Comparison of ENCODE assay signal across 8 mouse cellular contexts in the genomic region with DNA sequence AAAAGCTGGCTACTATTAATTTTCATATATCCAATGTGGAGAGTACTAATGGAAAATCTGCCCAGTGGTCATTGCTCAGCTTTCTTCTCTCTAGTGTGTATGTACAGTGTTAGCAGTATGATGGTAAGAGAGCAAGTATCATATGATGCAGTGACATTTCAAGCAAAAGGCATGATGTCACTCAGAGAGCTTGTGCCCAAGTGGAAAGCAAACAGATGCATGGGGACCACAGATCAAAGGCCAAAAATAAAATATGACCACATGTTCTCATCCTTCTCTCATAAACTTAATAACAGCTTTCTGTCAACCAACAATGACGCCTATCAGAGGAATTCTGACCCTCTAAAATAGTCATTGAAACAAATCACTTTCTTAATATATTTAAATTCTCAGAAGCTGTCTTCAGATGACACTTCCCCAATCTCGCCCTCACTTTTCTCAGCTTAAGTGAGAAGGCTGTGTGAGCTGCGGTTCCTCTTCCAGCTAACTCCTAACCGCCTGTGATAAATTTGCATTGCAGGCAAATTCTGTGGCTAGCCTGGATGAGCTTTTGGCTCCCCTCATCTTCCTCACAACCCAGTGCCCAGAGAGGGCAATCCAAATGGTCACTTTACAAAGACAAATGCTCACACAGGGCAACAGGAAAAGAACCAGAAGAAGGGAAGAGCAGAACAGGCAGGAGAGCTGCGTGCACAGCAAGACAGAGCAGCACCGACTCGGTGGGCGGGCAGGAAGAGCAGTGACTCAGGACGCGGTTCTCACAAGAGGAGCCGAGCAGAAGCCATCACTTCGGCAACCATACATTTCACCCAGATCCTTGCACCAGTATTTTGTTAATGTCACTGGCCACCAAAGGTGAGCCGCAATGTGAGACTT. TPM values are rescaled to one million over a fixed set of nuclear protein-coding genes. Genes with fewer than 3 reads are reported as not detected.
DNase-seq lines count a peak whose midpoint lies in the region; ATAC-seq and TF ChIP-seq lines count a peak whose summit lies in the region.

No protein-coding gene starts in this region.

- no peak for DNase-seq in heart, postnatal 10 days
- peak; percentile 97 for DNase-seq in CH12.LX (ENCODE audit: extremely low read depth)
- DNase-seq in cerebellum, postnatal 25 days, result peak; percentile 63 to 71
- no peak for DNase-seq in forebrain, postnatal 0 days
- no peak for DNase-seq in adrenal gland, postnatal 36 days
- no peak for DNase-seq in hindbrain, embryonic 10.5 days (ENCODE audit: low spot score)

- 0 out of 2 replicates have a peak, but pooled peaks have one; percentile 28 for TF ChIP-seq POLR2A in CH12.LX (IDR thresholded peaks at IDR 0.05; ENCODE audit: low read depth, low read length)

- H3K27ac ChIP-seq in heart, embryonic 14.5 days (replicated peaks in 1 of 2; ENCODE audit: control insufficient read depth in 1 of 2, insufficient read depth in 1 of 2, low read depth in 2 of 2, low read length in 2 of 2), result peak overlapping the region; percentile 35 to 64
- H3K27ac ChIP-seq in CH12.LX (ENCODE audit: insufficient read depth, low read depth), result peak overlapping the region; percentile 75
- no peak overlapping the region for H3K27ac ChIP-seq in forebrain, postnatal 0 days (ENCODE audit: low read depth, low read length)
- H3K27ac ChIP-seq in hindbrain, embryonic 10.5 days, result no peak overlapping the region

- dilution Hi-C loops in CH12.LX (cut with MboI; ENCODE audit: extremely low pct_ligation_motif_present, extremely low pct_unique_long_range_greater_than_20kb, low sequenced_read_pairs), result no loop called here

- no peak for TF ChIP-seq CTCF in CH12.LX (conservative IDR thresholded peaks at IDR 0.05 in 1 of 2, IDR thresholded peaks at IDR 0.05 in 1 of 2; ENCODE audit: low read depth in 2 of 2, low read length in 2 of 2)
- no peak for TF ChIP-seq CTCF in forebrain, postnatal 0 days (IDR thresholded peaks at IDR 0.05; ENCODE audit: low read depth)

- intact Hi-C loops in heart, postnatal 10 days (cut with DNase I), result no loop called here

- H3K79me2 ChIP-seq in CH12.LX (replicated peaks; ENCODE audit: control insufficient read depth, extremely low read depth, insufficient read depth, poor library complexity, severe bottlenecking), result peaks cover 16% of the 10 kb centered on the region

- WGBS in heart, embryonic 14.5 days, result 73% methylated on average over 13 of the region's 13 CpGs
- WGBS in forebrain, postnatal 0 days, result 92% methylated on average over 13 of the region's 13 CpGs
- WGBS in hindbrain, embryonic 10.5 days, result 92% methylated on average over 13 of the region's 13 CpGs

- H3K4me2 ChIP-seq in heart, embryonic 14.5 days (ENCODE audit: low read length), result 0 out of 2 replicates have a peak overlapping the region, but pooled peaks have one; percentile 3
- H3K4me2 ChIP-seq in CH12.LX (ENCODE audit: insufficient read depth, low read depth, poor library complexity, severe bottlenecking), result peak overlapping the region; percentile 76
- H3K4me2 ChIP-seq in forebrain, postnatal 0 days (ENCODE audit: low read depth), result no peak overlapping the region

- H3K9me3 ChIP-seq in heart, embryonic 14.5 days (ENCODE audit: control insufficient read depth, low read length), result no peaks in the 10 kb centered on the region
- H3K9me3 ChIP-seq in CH12.LX (replicated peaks; ENCODE audit: low read length), result no peaks in the 10 kb centered on the region
- H3K9me3 ChIP-seq in forebrain, postnatal 0 days (ENCODE audit: low read length), result no peaks in the 10 kb centered on the region
- H3K9me3 ChIP-seq in hindbrain, embryonic 10.5 days, result no peaks in the 10 kb centered on the region

- H3K36me3 ChIP-seq in heart, embryonic 14.5 days (ENCODE audit: control insufficient read depth, insufficient read depth, low read length), result peaks cover 29% of the 10 kb centered on the region; the same call in 1 of the 2 replicates
- peaks cover 32 to 73% of the 10 kb centered on the region in 2 experiments for H3K36me3 ChIP-seq in CH12.LX (replicated peaks in 1 of 2; ENCODE audit: control insufficient read depth in 1 of 2, insufficient read depth in 1 of 2, low read length in 1 of 2)
- peaks cover 11% of the 10 kb centered on the region for H3K36me3 ChIP-seq in forebrain, postnatal 0 days (ENCODE audit: insufficient read depth)
- peaks cover 43% of the 10 kb centered on the region for H3K36me3 ChIP-seq in hindbrain, embryonic 10.5 days

- TF ChIP-seq RAD21 in CH12.LX (IDR thresholded peaks at IDR 0.05; ENCODE audit: low read depth, low read length), result no peak

- no peaks in the 10 kb centered on the region for H3K27me3 ChIP-seq in heart, embryonic 14.5 days (ENCODE audit: control insufficient read depth, insufficient read depth, low read length)
- H3K27me3 ChIP-seq in CH12.LX (replicated peaks), result no peaks in the 10 kb centered on the region
- no peaks in the 10 kb centered on the region for H3K27me3 ChIP-seq in forebrain, postnatal 0 days (ENCODE audit: insufficient read depth, low read length)
- H3K27me3 ChIP-seq in hindbrain, embryonic 10.5 days (ENCODE audit: insufficient read depth, poor library complexity, severe bottlenecking), result no peaks in the 10 kb centered on the region

- no peak for ATAC-seq in heart, embryonic 14.5 days (ENCODE audit: insufficient number of reproducible peaks, insufficient read depth, low FRiP score, low read depth)
- peak; percentile 74 for ATAC-seq in monocyte, adult 5-6 weeks (replicated peaks; ENCODE audit: insufficient number of reproducible peaks, low FRiP score, low TSS enrichment, poor library complexity, severe bottlenecking)
- ATAC-seq in forebrain, postnatal 0 days, result no peak

- peak; percentile 87 for TF ChIP-seq EP300 in CH12.LX (IDR thresholded peaks at IDR 0.05; ENCODE audit: low read length)

- peaks cover 23 to 57% of the 10 kb centered on the region in 2 experiments for H3K4me1 ChIP-seq in heart, embryonic 14.5 days (ENCODE audit: control insufficient read depth in 2 of 2, insufficient read depth in 2 of 2, low read length in 2 of 2)
- H3K4me1 ChIP-seq in CH12.LX (ENCODE audit: control insufficient read depth in 1 of 2, insufficient read depth in 2 of 2), result peaks cover 38 to 80% of the 10 kb centered on the region in 2 experiments
- H3K4me1 ChIP-seq in forebrain, postnatal 0 days (ENCODE audit: insufficient read depth), result no peaks in the 10 kb centered on the region; the same call in 1 of the 2 replicates
- peaks cover 15% of the 10 kb centered on the region for H3K4me1 ChIP-seq in hindbrain, embryonic 10.5 days (replicated peaks)

- no peak overlapping the region for H3K4me3 ChIP-seq in heart, embryonic 14.5 days (ENCODE audit: control insufficient read depth in 1 of 2, insufficient read depth in 1 of 2, low read depth in 1 of 2, low read length in 2 of 2)
- peak overlapping the region in 2 of 3 experiments; percentile 1 to 20 for H3K4me3 ChIP-seq in CH12.LX (replicated peaks in 1 of 3; ENCODE audit: low read depth in 2 of 3, low read length in 2 of 3, poor library complexity in 1 of 3)
- H3K4me3 ChIP-seq in forebrain, postnatal 0 days (ENCODE audit: low read depth, low read length), result no peak overlapping the region
- H3K4me3 ChIP-seq in hindbrain, embryonic 10.5 days, result no peak overlapping the region

- in situ Hi-C loops in CH12.LX (cut with MboI; ENCODE audit: low pct_ligation_motif_present, low pct_unique_long_range_greater_than_20kb, low sequenced_read_pairs), result no loop called here

- H3K9ac ChIP-seq in heart, embryonic 14.5 days (ENCODE audit: low read length), result no peak overlapping the region
- no peak overlapping the region for H3K9ac ChIP-seq in CH12.LX (ENCODE audit: insufficient read depth, low read depth)
- no peak overlapping the region for H3K9ac ChIP-seq in forebrain, postnatal 0 days

TF ChIP-seq in CH12.LX, 34 proteins besides CTCF, POLR2A, EP300 and RAD21 (continues in another document):
- TF ChIP-seq BHLHE40 (IDR thresholded peaks at IDR 0.05; ENCODE audit: low read depth, low read length) (peak; percentile 88), MAFK (IDR thresholded peaks at IDR 0.05; ENCODE audit: insufficient replicate concordance, low read length) (peak; percentile 91), SIN3A (IDR thresholded peaks at IDR 0.05; ENCODE audit: low read length) (no peak; the same call in 1 of the 2 replicates), MEF2A (IDR thresholded peaks at IDR 0.05; ENCODE audit: borderline replicate concordance, low read depth, low read length) (peak; percentile 80), JUND (conservative IDR thresholded peaks at IDR 0.05; ENCODE audit: low read depth, low read length) (peak; percentile 8), TCF12 (IDR thresholded peaks at IDR 0.05; ENCODE audit: low read depth, low read length) (peak; percentile 33; the same call in 1 of the 2 replicates), MYC (IDR thresholded peaks at IDR 0.05; ENCODE audit: low read depth, low read length) (no peak; the same call in none of the 2 replicates), HCFC1 (IDR thresholded peaks at IDR 0.05; ENCODE audit: low read depth, low read length) (no peak; the same call in none of the 2 replicates), NELFE (IDR thresholded peaks at IDR 0.05; ENCODE audit: low read depth, low read length) (0 out of 2 replicates have a peak, but pooled peaks have one; percentile 29), NRF1 (IDR thresholded peaks at IDR 0.05; ENCODE audit: low read depth, low read length) (no peak)

RNA-seq across cellular contexts. Expression of a gene that starts 5.2 kb away (rescaled TPM):
- 37.4 and 38.1 TPM in 2 replicates for polyA plus RNA-seq in heart, embryonic 14.5 days (2014; fragmentation: Nextera tagmentation; extraction: Ambion mirVana)
- total RNA-seq in heart, postnatal 10 days (2021), result 10 to 100 TPM; 38.2 to 43.5 TPM
- total RNA-seq in CH12.LX (2012; rRNA removed), result 40.0 and 51.2 TPM in 2 replicates
- total RNA-seq in CH12.LX (2014; rRNA removed), result 80.2 and 84.6 TPM in 2 replicates
- 84.8 and 91.0 TPM in 2 replicates for polyA plus RNA-seq in CH12.LX (2012; ENCODE audit: insufficient read length, low read depth)
- total RNA-seq in monocyte, adult 5-6 weeks (2017), result 78.2 to 132 TPM (median 118 TPM) in 3 replicates
- total RNA-seq in forebrain, postnatal 0 days (2014; rRNA removed), result 26.5 and 27.4 TPM in 2 replicates
- polyA plus RNA-seq in forebrain, postnatal 0 days (2015; fragmentation: Nextera tagmentation; extraction: Ambion mirVana), result 25.1 and 28.5 TPM in 2 replicates
- total RNA-seq in adrenal gland, postnatal 36 days (2021), result 10 to 100 TPM; 32.5 to 39.5 TPM
- polyA plus RNA-seq in hindbrain, embryonic 10.5 days (2016; fragmentation: Nextera tagmentation; extraction: Ambion mirVana), result 28.1 TPM in 2 replicates

RNA-seq across cellular contexts. Expression of a gene that starts 56.1 kb away (rescaled TPM):
- 4.4 and 4.7 TPM in 2 replicates for polyA plus RNA-seq in heart, embryonic 14.5 days (2014; fragmentation: Nextera tagmentation; extraction: Ambion mirVana)
- total RNA-seq in heart, postnatal 10 days (2021), result 1 to 10 TPM; 1.2 to 3.6 TPM
- total RNA-seq in CH12.LX (2012; rRNA removed), result 1.3 and 1.7 TPM in 2 replicates
- 1.5 and 2.5 TPM in 2 replicates for total RNA-seq in CH12.LX (2014; rRNA removed)
- 0.84 and 1.3 TPM in 2 replicates for polyA plus RNA-seq in CH12.LX (2012; ENCODE audit: insufficient read length, low read depth)
- total RNA-seq in monocyte, adult 5-6 weeks (2017), result 110 to 158 TPM (median 149 TPM) in 3 replicates
- total RNA-seq in forebrain, postnatal 0 days (2014; rRNA removed), result 7.3 and 7.5 TPM in 2 replicates
- 13.3 and 17.0 TPM in 2 replicates for polyA plus RNA-seq in forebrain, postnatal 0 days (2015; fragmentation: Nextera tagmentation; extraction: Ambion mirVana)
- total RNA-seq in adrenal gland, postnatal 36 days (2021), result 1 to 10 TPM; 6.1 to 7.5 TPM
- polyA plus RNA-seq in hindbrain, embryonic 10.5 days (2016; fragmentation: Nextera tagmentation; extraction: Ambion mirVana), result 6.4 and 8.2 TPM in 2 replicates

Comparison
In these comparisons a context has a peak if more than half of its experiments do, and no peak if none do; other contexts are left out.
1. H3K27ac ChIP-seq: peak in heart, embryonic 14.5 days (2 of 2) and CH12.LX (single experiment); none in forebrain, postnatal 0 days (single experiment) and hindbrain, embryonic 10.5 days (single experiment).
2. H3K4me3 ChIP-seq: peak in CH12.LX (2 of 3); none in heart, embryonic 14.5 days (0 of 2), forebrain, postnatal 0 days (single experiment) and hindbrain, embryonic 10.5 days (single experiment).
3. DNase-seq: peak in CH12.LX (single experiment) and cerebellum, postnatal 25 days (2 of 2); none in heart, postnatal 10 days (0 of 2), forebrain, postnatal 0 days (single experiment), adrenal gland, postnatal 36 days (0 of 2) and hindbrain, embryonic 10.5 days (single experiment).
4. RNA of a gene that starts 56.1 kb away (total RNA-seq): 110 to 158 TPM in monocyte, adult 5-6 weeks; 6.1 to 7.5 TPM in adrenal gland, postnatal 36 days, 7.3 to 7.5 TPM in forebrain, postnatal 0 days, 1.2 to 3.6 TPM in heart, postnatal 10 days and 1.3 to 2.5 TPM in CH12.LX; every median in the first group is over 10 times any median in the second.